Mouse (Mus musculus) MEL (cell line): ENCODE measurements around the gene Rbks.

Experiments
- CTCF ChIP-seq, 3 experiments: IDR thresholded peaks in 2 of 3; conservative IDR thresholded peaks in 1 of 3; 2 replicates each; pipeline ENCODE4 v1.5.1; 2011 to 2012; ENCODE audit warnings: low read length in 3 of 3, low read depth in 2 of 3, mild to moderate bottlenecking in 2 of 3, improper control_type of control experiment in 1 of 3, inconsistent platforms in 1 of 3, mixed read lengths in 1 of 3, moderate library complexity in 1 of 3; ENCODE audit not compliant: control insufficient read depth in 1 of 3, insufficient read depth in 1 of 3, poor library complexity in 1 of 3, severe bottlenecking in 1 of 3
- ELF1 ChIP-seq: IDR thresholded peaks from 2 replicates; pipeline ENCODE4 v1.6.1; 2014; ENCODE audit warnings: low read depth, mild to moderate bottlenecking, inconsistent platforms, low read length, improper control_type of control experiment, moderate library complexity
- JUND ChIP-seq: IDR thresholded peaks from 2 replicates; pipeline ENCODE4 v1.6.1; 2011; ENCODE audit warnings: low read depth, mild to moderate bottlenecking, improper control_type of control experiment, low read length
- MEF2A ChIP-seq: IDR thresholded peaks from 2 replicates; pipeline ENCODE4 v1.6.1; 2014; ENCODE audit warnings: low read depth, mild to moderate bottlenecking, inconsistent platforms, low read length, improper control_type of control experiment; ENCODE audit not compliant: poor library complexity, insufficient replicate concordance, severe bottlenecking; ENCODE audit errors: extremely low read depth
- POLR2A ChIP-seq, 2 experiments: IDR thresholded peaks; 2 replicates each; pipeline ENCODE4 v1.6.1; 2011 to 2012; ENCODE audit warnings: low read length in 2 of 2, mild to moderate bottlenecking in 2 of 2, control low read depth in 1 of 2, improper control_type of control experiment in 1 of 2, low read depth in 1 of 2, moderate library complexity in 1 of 2; ENCODE audit not compliant: control insufficient read depth in 1 of 2, insufficient read depth in 1 of 2, poor library complexity in 1 of 2
- POLR2AphosphoS5 ChIP-seq: IDR thresholded peaks from 2 replicates; pipeline ENCODE4 v1.6.1; 2012; ENCODE audit warnings: low read depth, borderline replicate concordance, mild to moderate bottlenecking, inconsistent platforms, low read length, moderate library complexity, mixed read lengths
- RAD21 ChIP-seq: IDR thresholded peaks from 2 replicates; pipeline ENCODE4 v1.6.1; 2011; ENCODE audit warnings: mild to moderate bottlenecking, low read depth, low read length, improper control_type of control experiment
- TBP ChIP-seq: IDR thresholded peaks from 2 replicates; pipeline ENCODE4 v1.8.0; 2011; ENCODE audit warnings: low read depth, low read length, improper control_type of control experiment
- TCF12 ChIP-seq: IDR thresholded peaks from 2 replicates; pipeline ENCODE4 v1.6.1; 2014; ENCODE audit warnings: low read depth, mild to moderate bottlenecking, inconsistent platforms, low read length, improper control_type of control experiment, moderate library complexity

DNA sequence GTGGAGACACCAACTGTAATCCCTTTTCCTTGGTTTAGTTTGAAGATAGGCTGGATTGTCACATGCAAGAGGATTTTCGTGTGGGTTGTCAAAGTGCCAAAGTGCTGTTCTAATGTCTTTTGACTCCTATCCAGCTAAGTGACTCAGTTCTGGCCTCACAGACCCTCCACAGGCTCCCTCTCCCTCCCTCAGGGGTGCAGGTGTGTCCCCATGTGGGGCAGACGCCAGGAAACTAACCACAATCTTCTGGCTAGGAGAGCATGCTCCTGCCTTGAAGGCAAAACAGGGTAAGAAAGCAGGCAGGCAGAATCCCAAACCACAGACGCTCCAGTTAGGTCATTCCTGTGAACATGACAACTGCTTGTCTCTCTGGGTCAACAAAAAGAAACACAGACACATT, 91.3 kb downstream of the Rbks start:
- TF ChIP-seq POLR2A (IDR thresholded peaks at IDR 0.05; ENCODE audit: control insufficient read depth in 1 of 2, insufficient read depth in 1 of 2, low read depth in 1 of 2, low read length in 2 of 2, poor library complexity in 1 of 2) (no peak), POLR2AphosphoS5 (no peak), CTCF (IDR thresholded peaks at IDR 0.05 in 2 of 3, conservative IDR thresholded peaks at IDR 0.05 in 1 of 3; ENCODE audit: control insufficient read depth in 1 of 3, insufficient read depth in 1 of 3, low read depth in 2 of 3, low read length in 3 of 3, poor library complexity in 1 of 3, severe bottlenecking in 1 of 3) (no peak), TBP (no peak), RAD21 (no peak), TCF12 (no peak), JUND (no peak), MEF2A (no peak), ELF1 (no peak)
